Mouse (Mus musculus) B cell, adult (primary cell): ENCODE results near the gene Lcn12. TPM values are rescaled to one million over a fixed set of nuclear protein-coding genes. Genes with fewer than 3 reads are reported as not detected.

Experiments
- total RNA-seq: library from RNA; stranded (reverse); gene quantifications from 4 replicates; pipeline ENCODE4 v1.2.4, GENCODE M21; 2023; ENCODE audit not compliant: inconsistent age

Lcn12 gene
- total RNA-seq: not detected in 4 replicates

DNA sequence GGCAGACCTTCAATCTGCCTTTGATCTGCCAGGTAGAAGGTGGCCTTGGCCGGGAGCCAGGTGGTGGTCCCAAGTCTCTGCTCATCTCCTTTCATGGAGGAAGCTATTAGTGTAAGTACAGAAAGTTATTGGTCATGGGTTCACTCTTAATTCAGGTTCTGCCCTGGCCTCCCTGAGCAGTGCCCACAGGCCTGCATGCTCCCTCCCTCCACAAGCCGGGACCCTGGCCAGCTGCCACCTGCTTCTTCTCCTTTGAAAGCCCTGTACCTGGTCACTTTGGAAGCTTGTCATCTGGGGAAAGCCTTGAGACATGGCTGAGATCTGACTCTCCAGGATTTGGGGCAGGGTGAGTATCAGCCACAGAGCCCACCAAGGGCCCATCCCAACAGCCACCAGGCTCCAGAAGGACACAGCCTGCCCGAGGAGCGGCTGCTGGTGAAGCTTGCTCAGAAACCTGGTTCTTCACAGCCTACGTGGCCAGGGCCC lies at the start of gene Lcn12:
Lcn12 (minus strand) TSS at position 436 of the 486 bp plus-strand sequence.

DNA sequence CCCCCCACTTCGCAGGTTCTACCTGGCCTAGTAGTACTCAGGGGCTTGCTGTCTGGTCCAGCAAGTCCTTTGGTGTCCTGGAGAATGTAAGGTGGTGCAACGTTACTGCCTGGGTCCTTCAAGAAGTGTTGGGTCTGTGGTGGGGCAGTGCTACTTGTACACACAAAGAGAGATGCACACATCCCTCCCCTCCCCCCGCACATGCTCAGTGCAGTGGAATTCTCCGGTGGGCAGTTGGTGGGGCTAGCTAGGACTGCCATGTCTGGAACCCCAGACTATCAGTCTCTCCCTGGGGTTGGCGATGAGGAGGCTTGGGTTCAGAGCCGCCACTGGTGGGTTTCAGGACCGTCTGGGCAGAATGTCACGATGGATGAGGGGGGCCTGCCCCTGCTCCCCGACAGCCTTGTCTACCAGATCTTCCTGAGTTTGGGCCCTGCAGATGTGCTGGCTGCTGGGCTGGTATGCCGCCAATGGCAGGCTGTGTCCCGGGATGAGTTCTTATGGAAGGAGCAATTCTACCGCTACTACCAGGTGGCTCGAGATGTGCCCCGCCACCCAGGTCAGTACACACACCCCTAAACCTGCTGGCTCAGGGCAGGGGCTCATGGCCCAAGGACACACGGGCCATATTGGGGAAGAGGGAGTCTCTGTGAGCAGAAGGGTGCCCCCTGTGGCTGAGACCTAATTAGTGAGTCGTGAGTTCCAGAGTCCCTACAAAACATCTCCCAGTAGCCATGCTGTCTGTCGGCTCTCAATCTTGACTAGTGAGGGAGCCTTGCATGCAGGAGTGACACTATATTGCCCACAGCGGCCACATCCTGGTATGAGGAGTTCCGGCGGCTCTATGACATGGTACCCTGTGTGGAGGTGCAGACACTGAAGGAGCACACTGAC lies 8.1 kb upstream of the Lcn12 start, which contains the start of gene C8g:
C8g (minus strand) TSS at position 127 of the 894 bp plus-strand sequence.

DNA sequence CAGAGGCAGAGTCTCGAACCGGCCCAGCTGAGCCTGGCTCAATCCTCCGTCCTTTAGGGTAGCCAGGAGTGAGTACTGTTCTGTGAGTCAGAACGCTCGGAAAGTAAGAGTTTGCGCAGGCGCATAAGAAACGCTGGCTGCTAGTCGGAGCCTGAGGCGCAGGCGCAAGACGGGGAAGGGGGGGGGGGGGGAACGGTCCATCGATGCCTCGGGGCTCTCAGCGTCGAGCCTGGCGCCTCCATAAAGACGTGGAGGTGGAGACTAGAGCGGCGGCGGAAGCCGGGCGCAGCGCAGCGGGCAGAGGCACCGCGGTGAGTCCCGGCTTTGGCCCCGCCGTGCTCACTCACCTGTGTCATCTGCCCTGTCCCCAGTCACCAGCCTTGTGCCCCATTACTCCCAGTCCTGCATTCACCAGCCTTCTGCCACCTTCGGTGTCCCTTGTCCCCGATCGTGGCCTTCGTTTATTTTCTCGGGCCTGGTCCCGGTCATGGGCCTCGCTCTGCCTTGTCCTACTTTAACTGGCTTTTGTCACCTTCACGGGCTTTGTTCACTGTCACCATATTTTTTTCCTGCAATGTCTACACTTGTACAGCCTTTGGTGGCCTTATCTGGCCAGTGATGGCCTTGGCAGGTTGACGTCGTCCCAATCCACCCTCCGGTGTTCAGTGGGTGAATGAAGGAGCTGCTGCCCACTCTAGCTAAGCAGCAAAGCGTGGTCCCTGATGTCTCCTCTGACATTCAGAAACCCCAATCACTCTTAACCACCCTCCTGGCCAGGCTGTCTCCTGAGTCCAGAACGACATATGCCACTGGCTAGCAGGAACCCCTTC lies 7.1 kb upstream of the Lcn12 start, which contains the start of gene Fbxw5:
Fbxw5 (plus strand) TSS at position 175 of the 830 bp plus-strand sequence.

DNA sequence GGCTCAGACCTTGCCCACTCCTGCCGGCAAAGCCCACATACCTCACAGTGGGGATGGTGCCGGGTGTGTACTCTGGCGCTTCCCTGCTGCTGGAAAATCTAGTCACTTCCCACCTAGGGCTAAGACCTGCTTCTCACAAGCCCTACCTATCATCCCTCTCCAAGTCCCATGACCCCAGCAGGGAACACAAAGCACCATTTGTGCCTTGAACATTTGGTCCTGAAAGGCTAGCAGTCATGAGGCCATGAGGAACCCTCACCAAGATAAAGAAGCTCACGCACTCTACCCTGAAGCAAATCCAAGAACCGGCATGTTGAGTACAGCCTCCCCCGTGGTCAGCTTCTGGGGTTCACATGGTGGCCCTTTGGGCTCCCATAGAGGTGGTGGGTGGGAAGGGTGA lies 23.7 kb downstream of the Lcn12 start, which contains the start of gene Ptgds:
Ptgds (minus strand) TSS at position 78 of the 400 bp plus-strand sequence.

DNA sequence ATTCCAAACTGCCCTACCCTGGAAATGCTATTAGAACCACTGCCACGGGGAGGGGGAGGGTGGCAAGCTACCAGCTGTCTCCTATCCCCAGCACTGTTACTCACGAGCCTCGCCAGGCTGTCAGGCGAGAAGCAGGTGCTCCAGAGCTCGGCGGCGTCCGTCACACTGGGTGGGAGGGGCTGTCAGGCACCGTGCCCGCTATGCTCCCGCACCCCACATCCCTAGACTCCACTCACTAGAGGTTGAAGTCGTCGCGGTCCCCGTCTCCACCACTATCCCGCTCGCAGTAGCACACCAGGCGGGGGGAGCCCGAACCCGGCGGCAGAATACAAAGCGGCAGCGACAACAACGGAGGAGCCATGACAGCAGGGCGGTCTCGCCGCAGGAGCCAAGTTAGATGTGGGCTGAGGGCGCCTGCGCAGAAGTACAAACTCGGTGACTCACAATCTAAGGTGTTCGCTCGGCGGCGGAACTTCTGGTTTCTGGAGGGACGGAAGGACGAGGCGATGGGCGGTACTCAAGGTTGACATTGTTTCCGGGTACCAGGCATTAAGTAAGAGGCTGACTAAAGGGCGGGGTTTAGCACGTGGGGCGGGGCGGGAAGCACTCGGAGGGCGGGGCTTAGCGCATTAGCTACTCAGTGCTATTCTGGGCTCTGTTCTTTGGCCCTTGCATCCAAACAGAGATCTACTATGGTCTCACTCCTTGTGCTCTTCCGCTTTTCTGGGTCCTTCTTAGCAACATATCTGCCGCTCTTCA lies 33.0 kb downstream of the Lcn12 start, which contains the start of gene Paxx:
Paxx (minus strand) TSS at position 544 of the 759 bp plus-strand sequence.

DNA sequence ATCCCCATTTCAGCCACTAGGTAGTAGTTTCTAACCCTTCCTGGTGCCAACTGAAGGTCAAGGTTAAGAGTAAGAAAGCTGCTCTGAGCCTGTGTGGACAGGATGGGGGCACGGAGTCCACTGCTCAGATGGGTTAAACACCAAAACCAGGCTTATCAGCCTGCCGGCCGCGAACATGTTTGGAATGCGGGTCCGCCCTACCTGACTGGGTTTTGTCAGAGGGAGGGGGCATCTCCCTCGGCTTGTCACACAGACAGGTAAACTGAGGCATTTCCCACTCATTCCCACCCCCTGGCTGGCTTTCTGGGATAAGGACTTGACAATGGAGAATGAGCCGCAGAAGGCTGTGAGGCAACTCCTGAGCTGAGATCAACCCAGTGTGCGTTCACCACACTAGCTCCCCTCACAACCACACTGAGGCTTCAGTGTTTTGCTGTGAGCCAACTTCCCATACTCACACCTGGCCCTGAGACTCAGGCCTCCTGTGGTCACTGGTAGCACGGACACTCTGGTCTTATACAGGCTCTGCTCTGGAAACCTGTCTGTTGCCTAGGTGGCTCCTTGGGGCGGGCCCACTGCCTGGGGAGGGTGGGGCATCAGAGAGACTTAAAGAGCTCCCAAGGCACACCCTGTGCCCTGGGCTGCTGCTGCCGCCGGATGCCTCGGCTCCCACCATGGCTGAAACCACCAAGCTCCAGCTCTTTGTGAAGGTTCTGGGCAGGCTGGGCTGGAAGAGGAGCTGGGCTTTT lies 37.3 kb downstream of the Lcn12 start, which contains the start of gene Clic3:
Clic3 (plus strand) TSS at position 634 of the 749 bp plus-strand sequence.

Other genes starting within 250 kb of the Lcn12 start
- gene AL732309.1, start 247.0 kb downstream of the Lcn12 start, total RNA-seq: 6.2 to 11.8 TPM (median 9.7 TPM) in 4 replicates
- gene Tmem203, start 238.5 kb downstream of the Lcn12 start, total RNA-seq: 17.0 to 23.1 TPM (median 22.3 TPM) in 4 replicates
- 11.7 to 16.8 TPM (median 12.7 TPM) in 4 replicates for gene Tprn, start 231.3 kb downstream of the Lcn12 start, total RNA-seq
- 36.2 to 41.2 TPM (median 39.2 TPM) in 4 replicates for gene Ssna1, start 221.5 kb downstream of the Lcn12 start, total RNA-seq
- gene Anapc2, start 221.4 kb downstream of the Lcn12 start, total RNA-seq: 99.6 to 125 TPM (median 108 TPM) in 4 replicates
- gene Tmem210, start 205.8 kb downstream of the Lcn12 start, total RNA-seq: not detected in 4 replicates
- not detected in 4 replicates for gene Lrrc26, start 204.0 kb downstream of the Lcn12 start, total RNA-seq
- not detected in 4 replicates for gene Grin1, start 174.7 kb downstream of the Lcn12 start, total RNA-seq
- gene Man1b1, start 161.6 kb downstream of the Lcn12 start, total RNA-seq: 38.3 to 49.0 TPM (median 42.3 TPM) in 4 replicates
- 34.8 to 44.7 TPM (median 42.3 TPM) in 4 replicates for gene Dpp7, start 137.6 kb downstream of the Lcn12 start, total RNA-seq
- 29.6 to 32.3 TPM (median 30.7 TPM) in 4 replicates for gene Uap1l1, start 128.2 kb downstream of the Lcn12 start, total RNA-seq
- gene Sapcd2, start 121.6 kb downstream of the Lcn12 start, total RNA-seq: 0.94 to 1.4 TPM (median 1.1 TPM) in 4 replicates
- not detected in 4 replicates for gene Entpd2, start 98.0 kb downstream of the Lcn12 start, total RNA-seq
- gene Npdc1, start 94.6 kb downstream of the Lcn12 start, total RNA-seq: not detected in 4 replicates
- 0.24 TPM in 1 of 4 replicates, not detected in the others for gene Fut7, start 70.6 kb downstream of the Lcn12 start, total RNA-seq
- 36.8 to 44.5 TPM (median 42.0 TPM) in 4 replicates for gene Abca2, start 65.2 kb downstream of the Lcn12 start, total RNA-seq
- 0.80 TPM in 1 of 4 replicates, not detected in the others for gene Clic3, start 37.1 kb downstream of the Lcn12 start, total RNA-seq
- gene Paxx, start 32.8 kb downstream of the Lcn12 start, total RNA-seq: 111 to 124 TPM (median 114 TPM) in 4 replicates
- gene Ptgds, start 23.9 kb downstream of the Lcn12 start, total RNA-seq: not detected in 4 replicates
- gene Fbxw5, start 6.8 kb upstream of the Lcn12 start, total RNA-seq: 69.9 to 80.2 TPM (median 72.7 TPM) in 4 replicates
- 0.45 to 2.0 TPM (median 0.80 TPM) in 4 replicates for gene C8g, start 7.8 kb upstream of the Lcn12 start, total RNA-seq
- gene Traf2, start 53.0 kb upstream of the Lcn12 start, total RNA-seq: 48.8 to 61.5 TPM (median 56.4 TPM) in 4 replicates
- 111 to 137 TPM (median 123 TPM) in 4 replicates for gene Edf1, start 63.9 kb upstream of the Lcn12 start, total RNA-seq
- 1.8 to 3.7 TPM (median 2.4 TPM) in 4 replicates for gene Mamdc4, start 80.9 kb upstream of the Lcn12 start, total RNA-seq
- 15.5 to 23.8 TPM (median 21.3 TPM) in 4 replicates for gene Phpt1, start 81.3 kb upstream of the Lcn12 start, total RNA-seq
- 0.15 to 0.42 TPM (median 0.19 TPM) in 4 replicates for gene Ajm1, start 87.8 kb upstream of the Lcn12 start, total RNA-seq
- 84.7 to 117 TPM (median 104 TPM) in 4 replicates for gene Rabl6, start 114.6 kb upstream of the Lcn12 start, total RNA-seq
- not detected in 4 replicates for gene Ccdc183, start 123.8 kb upstream of the Lcn12 start, total RNA-seq
- gene Tmem141, start 128.1 kb upstream of the Lcn12 start, total RNA-seq: 0.99 to 2.1 TPM (median 1.3 TPM) in 3 of 4 replicates, not detected in the other
- 4.0 to 8.2 TPM (median 6.6 TPM) in 4 replicates for gene Fcna, start 134.1 kb upstream of the Lcn12 start, total RNA-seq
- not detected in 4 replicates for gene Lcn8, start 159.2 kb upstream of the Lcn12 start, total RNA-seq
- gene Lcn5, start 164.0 kb upstream of the Lcn12 start, total RNA-seq: not detected in 4 replicates
- not detected in 4 replicates for gene Lcn6, start 182.9 kb upstream of the Lcn12 start, total RNA-seq
- not detected in 4 replicates for gene Lcn10, start 188.8 kb upstream of the Lcn12 start, total RNA-seq
- gene Obp2a, start 206.1 kb upstream of the Lcn12 start, total RNA-seq: not detected in 4 replicates
- 28.3 to 34.8 TPM (median 29.7 TPM) in 4 replicates for gene Bmyc, start 212.8 kb upstream of the Lcn12 start, total RNA-seq
- gene Obp2b, start 243.1 kb upstream of the Lcn12 start, total RNA-seq: not detected in 4 replicates